Mouse (Mus musculus) ovary, postnatal 36 days (tissue): Measurements from ENCODE around the gene Hsd11b2.
"Not testable (repeated sequence)": the region's sequence is repeated elsewhere in the genome, so short reads cannot be mapped to it uniquely, and the experiment has no call there.

Experiments used
- DNase-seq: peaks from one replicate; pipeline ENCODE4 v3.0.0; 2022; ENCODE audit warnings: low spot score, mixed read lengths

Gene Hsd11b2

DNA sequence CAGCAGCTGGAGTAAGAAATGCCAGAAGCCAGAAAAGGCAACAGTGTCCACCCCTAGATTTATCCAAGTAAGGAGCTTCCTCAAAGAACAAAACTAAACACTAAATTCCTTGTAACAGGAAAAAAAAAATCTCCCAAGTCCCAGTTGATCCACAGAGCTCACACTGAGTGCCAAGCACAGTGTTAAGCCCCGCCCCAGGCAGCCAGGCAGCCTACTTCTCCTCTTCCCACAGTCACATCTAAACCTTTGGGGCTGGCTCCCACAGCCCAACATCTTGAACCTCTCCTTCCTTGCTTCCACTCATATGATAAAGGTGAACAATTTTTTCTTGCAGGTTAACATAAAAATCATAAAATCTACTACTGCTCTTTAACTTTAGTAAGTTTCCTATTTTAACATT, 45.3 kb downstream of the Hsd11b2 start:
- no peak for DNase-seq

DNA sequence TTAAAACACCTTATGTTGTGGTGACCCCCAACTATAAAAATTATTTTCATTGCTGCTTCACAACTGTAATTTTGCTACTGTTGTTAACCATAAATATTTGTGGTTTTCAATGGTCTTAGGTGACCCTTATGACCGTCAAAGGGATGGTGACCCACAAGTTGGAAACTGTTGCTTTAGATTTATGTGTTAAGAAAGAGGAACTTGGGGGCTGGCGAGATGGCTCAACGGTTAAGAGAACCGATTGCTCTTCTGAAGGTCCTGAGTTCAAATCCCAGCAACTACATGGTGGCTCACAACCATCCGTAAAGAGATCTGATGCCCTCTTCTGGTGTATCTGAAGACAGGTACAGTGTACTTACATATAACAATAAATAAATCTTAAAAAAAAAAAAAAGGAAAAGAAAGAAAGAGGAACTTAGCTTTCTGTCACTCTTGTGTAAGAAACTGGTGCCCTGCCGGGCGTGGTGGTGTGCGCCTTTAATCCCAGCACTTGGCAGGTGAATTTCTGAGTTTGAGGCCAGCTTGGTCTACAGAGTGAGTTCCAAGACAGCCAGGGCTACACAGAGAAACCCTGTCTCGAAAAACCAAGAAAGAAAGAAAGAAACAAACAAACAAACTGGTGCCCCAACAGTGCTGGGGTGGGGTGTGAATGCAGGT, 46.1 kb downstream of the Hsd11b2 start:
- DNase-seq: not testable (repeated sequence)

GRCm38 (mm10) chr8:105565401-105565881, 46.9 kb downstream of the Hsd11b2 start:
- DNase-seq: no peak

DNA sequence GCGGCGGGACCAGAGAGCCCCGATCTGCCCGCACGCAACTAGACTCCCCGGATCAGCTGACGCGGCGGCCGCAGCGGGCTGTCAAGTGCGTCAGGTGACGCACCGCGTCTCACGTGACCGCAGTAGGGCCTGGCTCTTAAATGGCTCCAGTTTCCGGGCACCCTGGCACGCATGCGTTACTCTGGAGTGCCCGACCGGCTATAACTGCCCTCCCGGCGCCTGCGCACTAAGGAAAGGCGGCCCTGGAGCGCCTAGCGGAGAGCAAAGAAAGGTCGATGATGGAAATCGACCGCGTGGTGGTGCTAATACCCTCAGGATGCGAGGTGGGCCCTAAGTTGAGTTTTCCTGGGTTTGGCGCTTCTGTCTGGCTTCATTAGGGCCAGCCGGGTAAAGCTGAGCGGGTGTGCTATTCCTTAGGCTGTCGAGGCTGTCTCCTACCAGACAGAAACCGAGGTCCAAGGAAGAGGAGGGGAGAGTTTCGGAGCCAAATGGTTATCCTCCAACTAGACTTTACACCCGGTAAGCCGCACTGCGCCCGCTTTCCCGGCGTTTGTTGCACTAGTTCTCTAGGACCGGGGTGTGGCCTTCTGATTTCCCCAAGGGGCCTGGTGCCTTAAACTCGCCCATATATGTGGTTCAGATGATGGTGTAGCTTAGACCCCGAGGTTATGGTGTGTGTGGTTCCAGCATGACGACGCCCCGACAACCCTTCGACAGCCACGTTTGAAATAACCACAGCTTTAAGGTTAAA, 47.6 kb downstream of the Hsd11b2 start, which contains the start of gene Atp6v0d1:
Atp6v0d1 (minus strand) TSS at position 96 of the 751 bp plus-strand sequence.
- DNase-seq: peak; percentile 99

GRCm38 (mm10) chr8:105566703-105567595, 48.4 kb downstream of the Hsd11b2 start:
- DNase-seq: peak; percentile 17

DNA sequence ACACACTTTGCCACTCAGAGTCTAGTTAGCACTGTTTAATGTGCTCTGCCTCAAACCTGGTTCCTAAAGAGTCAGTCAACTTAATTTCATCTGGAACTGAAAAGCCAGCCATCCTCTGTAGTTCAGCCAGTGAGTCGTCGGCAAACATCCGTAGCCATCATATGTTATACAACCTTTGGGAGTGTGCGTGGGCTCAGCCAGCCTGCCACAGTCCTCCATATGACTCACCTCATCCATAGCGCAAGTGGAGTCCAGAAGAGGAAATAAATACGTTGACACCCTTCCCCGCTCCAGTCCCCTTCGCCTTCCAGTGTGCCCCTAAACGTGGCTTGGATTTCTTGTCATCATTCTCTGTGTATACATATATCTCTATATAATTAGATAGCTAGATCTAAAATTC, 53.3 kb downstream of the Hsd11b2 start:
- no peak for DNase-seq

DNA sequence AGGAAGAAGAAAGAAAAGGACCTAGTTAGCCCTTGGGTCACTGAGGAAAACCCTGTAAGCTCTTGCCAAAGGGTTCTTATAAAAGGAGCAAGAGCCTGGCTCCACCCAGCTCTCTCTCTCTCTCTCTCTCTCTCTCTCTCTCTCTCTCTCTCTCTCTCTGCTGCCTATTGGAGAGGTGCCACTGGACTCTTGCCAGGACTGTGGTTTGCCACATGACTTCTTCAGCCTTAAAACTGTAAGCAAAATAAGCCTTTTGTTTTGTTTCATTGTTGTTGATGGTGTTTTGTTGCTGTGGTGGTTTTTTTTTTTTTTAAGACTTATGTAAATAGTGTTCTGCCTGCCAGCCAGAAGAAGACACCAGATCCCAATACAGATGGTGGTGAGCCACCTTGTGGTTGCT, 54.9 kb downstream of the Hsd11b2 start:
- peak; percentile 51 for DNase-seq
